Mouse (Mus musculus) megakaryocyte, embryonic 14.5 days (primary cell): ENCODE data around the gene Esf1.

ENCODE experiments used
- FLI1 ChIP-seq: IDR thresholded peaks from 2 replicates; pipeline ENCODE4 v1.6.1; 2012; ENCODE audit warnings: low read length, inconsistent platforms, mixed read lengths
- GATA1 ChIP-seq: IDR thresholded peaks from 3 replicates; pipeline ENCODE4 v1.6.1; 2012; ENCODE audit warnings: mixed read lengths, low read length, inconsistent platforms, borderline replicate concordance

DNA sequence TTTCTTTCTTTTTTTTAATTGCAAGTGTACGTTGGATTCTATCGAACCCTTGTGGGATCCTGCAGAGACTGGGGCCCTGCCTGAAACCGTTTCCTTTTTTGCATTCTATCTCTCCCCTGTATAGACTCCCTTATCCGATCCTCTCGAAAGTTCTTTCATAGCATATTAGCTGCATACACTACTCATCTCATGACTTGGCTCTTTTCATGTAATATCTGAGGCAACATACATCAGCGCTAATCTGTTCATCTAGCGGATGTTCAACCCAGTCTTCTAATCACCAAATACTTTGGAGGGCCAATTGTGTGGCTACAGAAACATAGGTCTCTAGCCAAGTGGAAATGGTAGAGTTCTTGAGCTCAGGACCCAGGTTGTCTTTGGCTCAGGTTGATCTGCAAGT lies 86.1 kb downstream of the Esf1 start:
- TF ChIP-seq FLI1 (no peak), GATA1 (no peak)
